Mouse (Mus musculus) liver, embryonic 13.5 days (tissue): ENCODE measurements at regions not wholly inside any gene's neighbourhood (a gene's known extent, or its start where the extent isn't known, plus 50 kb on each side); places are given as distances from the start of the nearest gene placed in this dataset.

Experiments used
- ATAC-seq: fragments of 200-750 bp; cut with Nextera tagmentation; 2 replicates; pipeline ENCODE4 v1.8.0; 2017; ENCODE audit warnings: low read depth, mild to moderate bottlenecking, moderate number of reproducible peaks, moderate library complexity
- DNase-seq: peaks from one replicate; pipeline ENCODE4 v3.0.0; 2022
- H3K27ac ChIP-seq: fragments of 300-500 bp; sonication (generic); 2 replicates; pipeline ENCODE4 v1.5.1; 2015; ENCODE audit warnings: moderate library complexity, mild to moderate bottlenecking, inconsistent platforms
- H3K27me3 ChIP-seq: fragments of 300-500 bp; sonication (generic); 2 replicates; pipeline ENCODE4 v1.6.1; 2015; ENCODE audit warnings: mild to moderate bottlenecking, inconsistent platforms
- H3K36me3 ChIP-seq: fragments of 300-500 bp; sonication (generic); 2 replicates; pipeline ENCODE4 v1.6.1; 2015; ENCODE audit warnings: mild to moderate bottlenecking, inconsistent platforms
- H3K4me1 ChIP-seq: fragments of 300-500 bp; sonication (generic); replicated peaks from 2 replicates; pipeline ENCODE4 v1.6.1; 2015; ENCODE audit warnings: inconsistent platforms
- H3K4me2 ChIP-seq: fragments of 300-500 bp; sonication (generic); 2 replicates; pipeline ENCODE4 v1.6.1; 2015; ENCODE audit warnings: inconsistent platforms, mild to moderate bottlenecking, moderate library complexity
- H3K4me3 ChIP-seq: fragments of 300-500 bp; sonication (generic); replicated peaks from 2 replicates; pipeline ENCODE4 v1.5.1; 2015; ENCODE audit warnings: mild to moderate bottlenecking, inconsistent platforms
- H3K9ac ChIP-seq: fragments of 300-500 bp; sonication (generic); 2 replicates; pipeline ENCODE4 v1.6.1; 2015; ENCODE audit warnings: mild to moderate bottlenecking, inconsistent platforms
- H3K9me3 ChIP-seq: fragments of 300-500 bp; sonication (generic); replicated peaks from 2 replicates; pipeline ENCODE4 v1.6.1; 2016; ENCODE audit warnings: inconsistent platforms
- WGBS: fragments of 180-500 bp; shearing (Covaris S2); methylation state at CpG from one replicate; pipeline ENCODE4 v1.1.7; 2015; ENCODE audit not compliant: insufficient replicate concordance; 5-methylcytosine and 5-hydroxymethylcytosine counted together

- Histone ChIP-seq H3K4me1 (no peaks in the 10 kb centered on the region), H3K4me3 (no peak overlapping the region), H3K36me3 (no peaks in the 10 kb centered on the region), H3K9ac (no peak overlapping the region), H3K4me2 (no peak overlapping the region), H3K27ac (no peak overlapping the region), H3K27me3 (no peaks in the 10 kb centered on the region), H3K9me3 (no peaks in the 10 kb centered on the region)
- DNase-seq (no peak), ATAC-seq (no peak)
- 47% methylated on average over 1 of the region's 1 CpGs for WGBS
Measured at GRCm38 (mm10) chr16:30852595-30852994, 228.6 kb downstream of the Xxylt1 start.

- 66% methylated on average over 4 of the region's 4 CpGs for WGBS
- no peak overlapping the region for H3K27ac ChIP-seq
- no peaks in the 10 kb centered on the region for H3K4me1 ChIP-seq
- no peak overlapping the region for H3K4me2 ChIP-seq
- H3K4me3 ChIP-seq, result no peak overlapping the region
- ATAC-seq (no peak), DNase-seq (no peak)
- no peaks in the 10 kb centered on the region for H3K27me3 ChIP-seq
- H3K9me3 ChIP-seq, result no peaks in the 10 kb centered on the region
- H3K36me3 ChIP-seq, result no peaks in the 10 kb centered on the region
- no peak overlapping the region for H3K9ac ChIP-seq
Measured at GRCm38 (mm10) chr16:30854716-30855115, 226.5 kb downstream of the Xxylt1 start.

GRCm38 (mm10) chr16:30857656-30858055 lies 223.6 kb downstream of the Xxylt1 start:
- ATAC-seq (no peak), DNase-seq (no peak)
- Histone ChIP-seq H3K9ac (no peak overlapping the region), H3K36me3 (no peaks in the 10 kb centered on the region), H3K4me1 (no peaks in the 10 kb centered on the region), H3K4me2 (no peak overlapping the region), H3K9me3 (no peaks in the 10 kb centered on the region), H3K27me3 (no peaks in the 10 kb centered on the region), H3K4me3 (no peak overlapping the region), H3K27ac (no peak overlapping the region)
- 69% methylated on average over 2 of the region's 2 CpGs for WGBS

GRCm38 (mm10) chr16:30869136-30869909 lies 211.9 kb downstream of the Xxylt1 start:
- Histone ChIP-seq H3K27me3 (no peaks in the 10 kb centered on the region), H3K4me3 (no peak overlapping the region), H3K9me3 (no peaks in the 10 kb centered on the region), H3K36me3 (no peaks in the 10 kb centered on the region), H3K9ac (no peak overlapping the region), H3K4me2 (peak overlapping the region; percentile 16; the same call in 1 of the 2 replicates), H3K27ac (peak overlapping the region; percentile 59), H3K4me1 (peaks cover 26% of the 10 kb centered on the region)
- ATAC-seq (peak; percentile 20; the same call in 1 of the 2 replicates), DNase-seq (no peak)
- WGBS, result 60% methylated on average over 7 of the region's 7 CpGs

- WGBS, result 37% methylated on average over 14 of the region's 14 CpGs
- no peak for ATAC-seq
- H3K9ac ChIP-seq, result no peak overlapping the region
- DNase-seq, result peak; percentile 35
- no peaks in the 10 kb centered on the region for H3K9me3 ChIP-seq
- no peak overlapping the region; the same call in 1 of the 2 replicates for H3K4me3 ChIP-seq
- peaks cover 26% of the 10 kb centered on the region for H3K4me1 ChIP-seq
- no peak overlapping the region for H3K27ac ChIP-seq
- H3K36me3 ChIP-seq, result no peaks in the 10 kb centered on the region
- no peaks in the 10 kb centered on the region for H3K27me3 ChIP-seq
- H3K4me2 ChIP-seq, result peak overlapping the region; percentile 16; the same call in 1 of the 2 replicates
Measured at GRCm38 (mm10) chr16:30870110-30870509, 211.1 kb downstream of the Xxylt1 start.

- H3K27ac ChIP-seq, result no peak overlapping the region
Measured at GRCm38 (mm10) chr16:30870676-30871075, 210.6 kb downstream of the Xxylt1 start.

GRCm38 (mm10) chr16:30872147-30872546 lies 209.1 kb downstream of the Xxylt1 start:
- Histone ChIP-seq H3K27ac (no peak overlapping the region), H3K4me3 (no peak overlapping the region), H3K27me3 (no peaks in the 10 kb centered on the region), H3K36me3 (no peaks in the 10 kb centered on the region), H3K4me1 (peaks cover 26% of the 10 kb centered on the region), H3K9me3 (no peaks in the 10 kb centered on the region), H3K9ac (no peak overlapping the region), H3K4me2 (no peak overlapping the region)
- WGBS, result 60% methylated on average over 5 of the region's 5 CpGs
- ATAC-seq (no peak), DNase-seq (no peak)

More at GRCm38 (mm10) chr16:30870676-30871075, 210.6 kb downstream of the Xxylt1 start:
- no peak for ATAC-seq
- no peak overlapping the region for H3K4me3 ChIP-seq
- peak overlapping the region; percentile 16; the same call in 1 of the 2 replicates for H3K4me2 ChIP-seq
- peaks cover 26% of the 10 kb centered on the region for H3K4me1 ChIP-seq
- H3K36me3 ChIP-seq, result no peaks in the 10 kb centered on the region
- no peaks in the 10 kb centered on the region for H3K9me3 ChIP-seq
- no peak for DNase-seq
- H3K27me3 ChIP-seq, result no peaks in the 10 kb centered on the region
- H3K9ac ChIP-seq, result no peak overlapping the region
- WGBS, result 42% methylated on average over 2 of the region's 2 CpGs

GRCm38 (mm10) chr16:30873493-30874211 lies 207.6 kb downstream of the Xxylt1 start:
- H3K27me3 ChIP-seq, result no peaks in the 10 kb centered on the region
- DNase-seq, result no peak
- H3K36me3 ChIP-seq, result no peaks in the 10 kb centered on the region
- no peak overlapping the region for H3K4me3 ChIP-seq
- no peak overlapping the region for H3K9ac ChIP-seq
- H3K27ac ChIP-seq, result no peak overlapping the region
- H3K9me3 ChIP-seq, result no peaks in the 10 kb centered on the region
- peak overlapping the region; percentile 32 for H3K4me2 ChIP-seq
- no peak for ATAC-seq
- H3K4me1 ChIP-seq, result peaks cover 26% of the 10 kb centered on the region
- WGBS, result 36% methylated on average over 26 of the region's 26 CpGs

- H3K9ac ChIP-seq, result no peak overlapping the region
- no peak overlapping the region for H3K4me2 ChIP-seq
- no peak for ATAC-seq
- no peaks in the 10 kb centered on the region for H3K9me3 ChIP-seq
- no peak overlapping the region for H3K4me3 ChIP-seq
- no peak for DNase-seq
- no peaks in the 10 kb centered on the region for H3K36me3 ChIP-seq
- H3K27me3 ChIP-seq, result no peaks in the 10 kb centered on the region
- WGBS, result 68% methylated on average over 7 of the region's 7 CpGs
- no peak overlapping the region for H3K27ac ChIP-seq
- peaks cover 18% of the 10 kb centered on the region for H3K4me1 ChIP-seq
Measured at GRCm38 (mm10) chr16:30875235-30875829, 205.9 kb downstream of the Xxylt1 start.

GRCm38 (mm10) chr16:30878821-30879220 lies 202.4 kb downstream of the Xxylt1 start:
- peaks cover 3% of the 10 kb centered on the region; the same call in 1 of the 2 replicates for H3K4me1 ChIP-seq
- WGBS, result 63% methylated on average over 1 of the region's 1 CpGs
- no peak for DNase-seq
- no peak overlapping the region for H3K4me3 ChIP-seq
- H3K36me3 ChIP-seq, result no peaks in the 10 kb centered on the region
- no peak overlapping the region for H3K27ac ChIP-seq
- no peak overlapping the region for H3K4me2 ChIP-seq
- no peak overlapping the region for H3K9ac ChIP-seq
- H3K27me3 ChIP-seq, result no peaks in the 10 kb centered on the region
- H3K9me3 ChIP-seq, result no peaks in the 10 kb centered on the region
- no peak for ATAC-seq

- no peaks in the 10 kb centered on the region for H3K27me3 ChIP-seq
- H3K36me3 ChIP-seq, result no peaks in the 10 kb centered on the region
- no peaks in the 10 kb centered on the region for H3K4me1 ChIP-seq
- no peak for DNase-seq
- 52% methylated on average over 1 of the region's 1 CpGs for WGBS
- no peaks in the 10 kb centered on the region for H3K9me3 ChIP-seq
- no peak overlapping the region for H3K9ac ChIP-seq
- no peak overlapping the region for H3K27ac ChIP-seq
- H3K4me2 ChIP-seq, result no peak overlapping the region
- no peak overlapping the region for H3K4me3 ChIP-seq
- ATAC-seq, result no peak
Measured at GRCm38 (mm10) chr16:30879878-30880277, 201.4 kb downstream of the Xxylt1 start.
